Mouse (Mus musculus): ENCODE measurements at regions not wholly inside any gene's neighbourhood (a gene's known extent, or its start where the extent isn't known, plus 50 kb on each side); places are given as distances from the start of the nearest gene placed in this dataset.
A peak's percentile ranks its signal among the peaks of the same experiment; 100 is the strongest.

GRCm38 (mm10) chr8:112332021-112332420, 237.8 kb upstream of the Cntnap4 start:
- no peak overlapping the region for H3K4me2 ChIP-seq (ENCODE audit: low read length)
- H3K4me1 ChIP-seq (ENCODE audit: control insufficient read depth, insufficient read depth, low read depth, low read length), result no peaks in the 10 kb centered on the region; the same call in 1 of the 2 replicates
- H3K27ac ChIP-seq (ENCODE audit: low read depth, low read length), result no peak overlapping the region
- 87% methylated on average over 10 of the region's 10 CpGs for WGBS
- ATAC-seq, result no peak
- H3K9ac ChIP-seq (ENCODE audit: low read depth, low read length), result no peak overlapping the region
- H3K27me3 ChIP-seq (replicated peaks; ENCODE audit: control insufficient read depth, insufficient read depth, low read length), result no peaks in the 10 kb centered on the region
- H3K4me3 ChIP-seq (ENCODE audit: low read length), result no peak overlapping the region
- no peaks in the 10 kb centered on the region for H3K9me3 ChIP-seq (ENCODE audit: control insufficient read depth, low read length)
- no peaks in the 10 kb centered on the region for H3K36me3 ChIP-seq (ENCODE audit: control insufficient read depth, insufficient read depth, low read length)

- 65% methylated on average over 3 of the region's 3 CpGs for WGBS
- ATAC-seq, result no peak
- H3K4me2 ChIP-seq (ENCODE audit: low read length), result no peak overlapping the region
- no peaks in the 10 kb centered on the region for H3K27me3 ChIP-seq (replicated peaks; ENCODE audit: control insufficient read depth, insufficient read depth, low read length)
- no peak overlapping the region for H3K9ac ChIP-seq (ENCODE audit: low read depth, low read length)
- no peaks in the 10 kb centered on the region for H3K9me3 ChIP-seq (ENCODE audit: control insufficient read depth, low read length)
- no peak overlapping the region for H3K4me3 ChIP-seq (ENCODE audit: low read length)
- H3K36me3 ChIP-seq (ENCODE audit: control insufficient read depth, insufficient read depth, low read length), result no peaks in the 10 kb centered on the region
- H3K4me1 ChIP-seq (ENCODE audit: control insufficient read depth, insufficient read depth, low read depth, low read length), result no peaks in the 10 kb centered on the region
- no peak overlapping the region for H3K27ac ChIP-seq (ENCODE audit: low read depth, low read length)
Measured at GRCm38 (mm10) chr8:112309816-112310215, 260.0 kb upstream of the Cntnap4 start.

- H3K27me3 ChIP-seq (replicated peaks; ENCODE audit: control insufficient read depth, insufficient read depth, low read length), result no peaks in the 10 kb centered on the region
- H3K36me3 ChIP-seq (ENCODE audit: control insufficient read depth, insufficient read depth, low read length), result no peaks in the 10 kb centered on the region
- WGBS, result 80% methylated on average over 6 of the region's 6 CpGs
- no peaks in the 10 kb centered on the region for H3K4me1 ChIP-seq (ENCODE audit: control insufficient read depth, insufficient read depth, low read depth, low read length)
- no peak overlapping the region for H3K4me3 ChIP-seq (ENCODE audit: low read length)
- no peak for ATAC-seq
- no peaks in the 10 kb centered on the region for H3K9me3 ChIP-seq (ENCODE audit: control insufficient read depth, low read length)
- H3K27ac ChIP-seq (ENCODE audit: low read depth, low read length), result no peak overlapping the region
- no peak overlapping the region for H3K4me2 ChIP-seq (ENCODE audit: low read length)
- no peak overlapping the region for H3K9ac ChIP-seq (ENCODE audit: low read depth, low read length)
Measured at GRCm38 (mm10) chr8:112308354-112308753, 261.5 kb upstream of the Cntnap4 start.

GRCm38 (mm10) chr8:112297021-112297420, 272.8 kb upstream of the Cntnap4 start:
- Histone ChIP-seq H3K9ac (ENCODE audit: low read depth, low read length) (no peak overlapping the region), H3K4me1 (ENCODE audit: control insufficient read depth, insufficient read depth, low read depth, low read length) (no peaks in the 10 kb centered on the region), H3K9me3 (ENCODE audit: control insufficient read depth, low read length) (no peaks in the 10 kb centered on the region), H3K27ac (ENCODE audit: low read depth, low read length) (no peak overlapping the region), H3K36me3 (ENCODE audit: control insufficient read depth, insufficient read depth, low read length) (no peaks in the 10 kb centered on the region), H3K4me3 (ENCODE audit: low read length) (no peak overlapping the region), H3K4me2 (ENCODE audit: low read length) (no peak overlapping the region), H3K27me3 (replicated peaks; ENCODE audit: control insufficient read depth, insufficient read depth, low read length) (no peaks in the 10 kb centered on the region)
- 89% methylated on average over 8 of the region's 8 CpGs for WGBS
- no peak for ATAC-seq

GRCm38 (mm10) chr8:112283316-112283715, 268.5 kb upstream of the Gm6793 start:
- Histone ChIP-seq H3K27me3 (replicated peaks; ENCODE audit: control insufficient read depth, insufficient read depth, low read length) (no peaks in the 10 kb centered on the region), H3K4me1 (ENCODE audit: control insufficient read depth, insufficient read depth, low read depth, low read length) (no peaks in the 10 kb centered on the region), H3K4me3 (ENCODE audit: low read length) (no peak overlapping the region), H3K27ac (ENCODE audit: low read depth, low read length) (no peak overlapping the region), H3K9me3 (ENCODE audit: control insufficient read depth, low read length) (no peaks in the 10 kb centered on the region), H3K36me3 (ENCODE audit: control insufficient read depth, insufficient read depth, low read length) (no peaks in the 10 kb centered on the region), H3K9ac (ENCODE audit: low read depth, low read length) (no peak overlapping the region), H3K4me2 (ENCODE audit: low read length) (no peak overlapping the region)
- no peak for ATAC-seq
- 89% methylated on average over 6 of the region's 6 CpGs for WGBS

- Histone ChIP-seq H3K27ac (ENCODE audit: low read depth, low read length) (peak overlapping the region; percentile 52; the same call in 1 of the 2 replicates), H3K9ac (ENCODE audit: low read depth, low read length) (no peak overlapping the region), H3K4me2 (ENCODE audit: low read length) (peak overlapping the region; percentile 13; the same call in 1 of the 2 replicates), H3K27me3 (replicated peaks; ENCODE audit: control insufficient read depth, insufficient read depth, low read length) (no peaks in the 10 kb centered on the region), H3K4me1 (ENCODE audit: control insufficient read depth, insufficient read depth, low read depth, low read length) (no peaks in the 10 kb centered on the region; the same call in 1 of the 2 replicates), H3K4me3 (ENCODE audit: low read length) (no peak overlapping the region), H3K36me3 (ENCODE audit: control insufficient read depth, insufficient read depth, low read length) (no peaks in the 10 kb centered on the region), H3K9me3 (ENCODE audit: control insufficient read depth, low read length) (no peaks in the 10 kb centered on the region)
- WGBS, result 23% methylated on average over 5 of the region's 5 CpGs
- peak; percentile 40 for ATAC-seq
Measured at GRCm38 (mm10) chr8:112269598-112269997, 254.8 kb upstream of the Gm6793 start.

GRCm38 (mm10) chr8:112269214-112269566, 254.4 kb upstream of the Gm6793 start:
- Histone ChIP-seq H3K4me2 (ENCODE audit: low read length) (peak overlapping the region; percentile 13; the same call in 1 of the 2 replicates), H3K4me3 (ENCODE audit: low read length) (no peak overlapping the region), H3K9ac (ENCODE audit: low read depth, low read length) (no peak overlapping the region), H3K27ac (ENCODE audit: low read depth, low read length) (peak overlapping the region; percentile 52), H3K36me3 (ENCODE audit: control insufficient read depth, insufficient read depth, low read length) (no peaks in the 10 kb centered on the region), H3K27me3 (replicated peaks; ENCODE audit: control insufficient read depth, insufficient read depth, low read length) (no peaks in the 10 kb centered on the region), H3K4me1 (ENCODE audit: control insufficient read depth, insufficient read depth, low read depth, low read length) (no peaks in the 10 kb centered on the region; the same call in 1 of the 2 replicates), H3K9me3 (ENCODE audit: control insufficient read depth, low read length) (no peaks in the 10 kb centered on the region)
- peak; percentile 64 for ATAC-seq
- WGBS, result 20% methylated on average over 8 of the region's 8 CpGs

GRCm38 (mm10) chr8:112268544-112269213, 253.8 kb upstream of the Gm6793 start:
- H3K9ac ChIP-seq (ENCODE audit: low read depth, low read length), result no peak overlapping the region
- H3K4me3 ChIP-seq (ENCODE audit: low read length), result no peak overlapping the region
- no peaks in the 10 kb centered on the region for H3K27me3 ChIP-seq (replicated peaks; ENCODE audit: control insufficient read depth, insufficient read depth, low read length)
- ATAC-seq, result peak; percentile 89
- H3K4me1 ChIP-seq (ENCODE audit: control insufficient read depth, insufficient read depth, low read depth, low read length), result no peaks in the 10 kb centered on the region; the same call in 1 of the 2 replicates
- H3K36me3 ChIP-seq (ENCODE audit: control insufficient read depth, insufficient read depth, low read length), result no peaks in the 10 kb centered on the region
- H3K9me3 ChIP-seq (ENCODE audit: control insufficient read depth, low read length), result no peaks in the 10 kb centered on the region
- peak overlapping the region; percentile 52; the same call in 1 of the 2 replicates for H3K27ac ChIP-seq (ENCODE audit: low read depth, low read length)
- 19% methylated on average over 9 of the region's 9 CpGs for WGBS
- peak overlapping the region; percentile 13; the same call in 1 of the 2 replicates for H3K4me2 ChIP-seq (ENCODE audit: low read length)

- 25% methylated on average over 13 of the region's 13 CpGs for WGBS
- Histone ChIP-seq H3K4me1 (ENCODE audit: control insufficient read depth, insufficient read depth, low read depth, low read length) (peaks cover 3% of the 10 kb centered on the region; the same call in 1 of the 2 replicates), H3K4me2 (ENCODE audit: low read length) (peak overlapping the region; percentile 48), H3K9me3 (ENCODE audit: control insufficient read depth, low read length) (no peaks in the 10 kb centered on the region), H3K27ac (ENCODE audit: low read depth, low read length) (peak overlapping the region; percentile 42; the same call in 1 of the 2 replicates), H3K36me3 (ENCODE audit: control insufficient read depth, insufficient read depth, low read length) (no peaks in the 10 kb centered on the region), H3K4me3 (ENCODE audit: low read length) (peak overlapping the region; percentile 21; the same call in 1 of the 2 replicates), H3K9ac (ENCODE audit: low read depth, low read length) (peak overlapping the region; percentile 11), H3K27me3 (replicated peaks; ENCODE audit: control insufficient read depth, insufficient read depth, low read length) (no peaks in the 10 kb centered on the region)
- no peak for ATAC-seq
Measured at GRCm38 (mm10) chr8:112257922-112258475, 243.2 kb upstream of the Gm6793 start.
